ENCODE assay signal across 12 mouse cellular contexts in genomic region chr19:12833625-12834024, GRCm38 (mm10). TPM values are rescaled to one million over a fixed set of nuclear protein-coding genes. Genes with fewer than 3 reads are reported as not detected.
DNase-seq lines count a peak whose midpoint lies in the region; ATAC-seq and TF ChIP-seq lines count a peak whose summit lies in the region.
"Had no signal": no experiment of that assay in that cellular context is flagged by ENCODE, and none has a peak within 500 bp of the region (broad histone marks: within the 10 kb centered on the region; RNA-seq: fewer than 3 reads in every experiment).

No protein-coding gene starts in this region.

- H3K9me3 ChIP-seq in liver, embryonic 15.5 days (replicated peaks), result no peaks in the 10 kb centered on the region
- H3K9me3 ChIP-seq in midbrain, embryonic 16.5 days (replicated peaks; ENCODE audit: control insufficient read depth, low read length, poor library complexity, severe bottlenecking), result no peaks in the 10 kb centered on the region
- H3K9me3 ChIP-seq: hindbrain, embryonic 10.5 days had no signal

- no peak for TF ChIP-seq CTCF in thymus, adult 2 months (IDR thresholded peaks at IDR 0.05; ENCODE audit: borderline replicate concordance, control insufficient read depth, extremely low read depth, insufficient read depth, low read length, poor library complexity)

- peak; percentile 24 for DNase-seq in adrenal gland, adult 2 months
- no peak for DNase-seq in adrenal gland, postnatal 4 days (ENCODE audit: low spot score in 2 of 2)
- DNase-seq in thymus, adult 2 months, result peak; percentile 19
- no peak for DNase-seq in thymus, postnatal 36 days
- DNase-seq in testis, postnatal 14 days (ENCODE audit: low spot score), result no peak
- DNase-seq in urinary bladder, adult 2 months (ENCODE audit: low spot score), result no peak

- H3K36me3 ChIP-seq in thymus, adult 2 months (ENCODE audit: control insufficient read depth, insufficient read depth, low read length), result no peaks in the 10 kb centered on the region
- no peaks in the 10 kb centered on the region for H3K36me3 ChIP-seq in liver, embryonic 15.5 days (replicated peaks)
- no peaks in the 10 kb centered on the region for H3K36me3 ChIP-seq in midbrain, embryonic 16.5 days (ENCODE audit: control insufficient read depth, insufficient read depth, low read length)
- H3K36me3 ChIP-seq: hindbrain, embryonic 10.5 days had no signal

- 5% methylated on average over 3 of the region's 3 CpGs for WGBS in thymus, adult 2 months
- WGBS in liver, embryonic 15.5 days (ENCODE audit: insufficient replicate concordance), result 12% methylated on average over 3 of the region's 3 CpGs
- WGBS in midbrain, embryonic 16.5 days, result 89% methylated on average over 3 of the region's 3 CpGs

- no peak overlapping the region for H3K4me2 ChIP-seq in liver, embryonic 15.5 days
- H3K4me2 ChIP-seq in midbrain, embryonic 16.5 days (ENCODE audit: low read length), result no peak overlapping the region

- H3K27me3 ChIP-seq in thymus, adult 2 months (ENCODE audit: control insufficient read depth, insufficient read depth, low read length), result no peaks in the 10 kb centered on the region
- no peaks in the 10 kb centered on the region for H3K27me3 ChIP-seq in liver, embryonic 15.5 days
- no peaks in the 10 kb centered on the region for H3K27me3 ChIP-seq in midbrain, embryonic 16.5 days (ENCODE audit: control insufficient read depth, insufficient read depth, low read depth, low read length)

- peaks cover 8% of the 10 kb centered on the region for H3K4me1 ChIP-seq in thymus, adult 2 months (replicated peaks; ENCODE audit: control insufficient read depth, insufficient read depth, low read length)
- H3K4me1 ChIP-seq in liver, embryonic 15.5 days (replicated peaks), result 0 out of 2 replicates have a peak, but pooled peaks cover 6% of the 10 kb centered on the region
- no peaks in the 10 kb centered on the region for H3K4me1 ChIP-seq in midbrain, embryonic 16.5 days (ENCODE audit: control insufficient read depth, insufficient read depth, low read length)
- H3K4me1 ChIP-seq: hindbrain, embryonic 10.5 days had no signal

- no peak overlapping the region; the same call in 1 of the 2 replicates for H3K27ac ChIP-seq in thymus, adult 2 months (ENCODE audit: control insufficient read depth, insufficient read depth, low read length)
- H3K27ac ChIP-seq in liver, embryonic 15.5 days (replicated peaks), result no peak overlapping the region
- H3K27ac ChIP-seq in midbrain, embryonic 16.5 days (ENCODE audit: low read length), result no peak overlapping the region
- H3K27ac ChIP-seq: hindbrain, embryonic 10.5 days; left cerebral cortex, adult 2 months had no signal

- TF ChIP-seq POLR2A in thymus, adult 2 months (IDR thresholded peaks at IDR 0.05; ENCODE audit: control insufficient read depth, extremely low read depth, insufficient read depth, low read length, poor library complexity), result no peak

- H3K9ac ChIP-seq in liver, embryonic 15.5 days, result no peak overlapping the region
- no peak overlapping the region for H3K9ac ChIP-seq in midbrain, embryonic 16.5 days (ENCODE audit: low read depth, low read length)

- H3K4me3 ChIP-seq in thymus, adult 2 months (ENCODE audit: control insufficient read depth, insufficient read depth, low read length), result no peak overlapping the region
- no peak overlapping the region for H3K4me3 ChIP-seq in liver, embryonic 15.5 days (replicated peaks)
- no peak overlapping the region for H3K4me3 ChIP-seq in midbrain, embryonic 16.5 days (ENCODE audit: low read depth, low read length)
- H3K4me3 ChIP-seq: erythroblast, embryonic 14.5 days; hindbrain, embryonic 10.5 days; left cerebral cortex, adult 2 months had no signal

- ATAC-seq in liver, embryonic 15.5 days (ENCODE audit: insufficient read depth), result peak; percentile 52; the same call in 1 of the 2 replicates
- ATAC-seq in midbrain, embryonic 16.5 days, result no peak

RNA-seq across cellular contexts. Expression of gene Gm5244, which starts 12.9 kb away (rescaled TPM):
- total RNA-seq in adrenal gland, adult 2 months (2021), result not detected
- not detected in 2 replicates for polyA plus RNA-seq in adrenal gland, adult 2 months (2012; rRNA removed)
- not detected for total RNA-seq in adrenal gland, postnatal 4 days (2021)
- polyA plus RNA-seq in thymus, adult 2 months (2012; rRNA removed), result 0.15 TPM in 1 of 2 replicates, not detected in the other
- polyA plus RNA-seq in liver, embryonic 15.5 days (2015; fragmentation: Nextera tagmentation; extraction: Ambion mirVana), result not detected in 2 replicates
- polyA plus RNA-seq in midbrain, embryonic 16.5 days (2015; fragmentation: Nextera tagmentation; extraction: Ambion mirVana), result not detected in 2 replicates
- not detected in 2 replicates for polyA plus RNA-seq in urinary bladder, adult 2 months (2012; rRNA removed)
- total RNA-seq: left cerebral cortex, adult 2 months had no signal
- polyA plus RNA-seq: erythroblast, embryonic 14.5 days; hindbrain, embryonic 10.5 days; spleen, adult 2 months had no signal

RNA-seq across cellular contexts. Expression of gene Olfr1444, which starts 23.5 kb away (rescaled TPM):
- total RNA-seq in adrenal gland, adult 2 months (2021), result not detected
- polyA plus RNA-seq in adrenal gland, adult 2 months (2012; rRNA removed), result not detected in 2 replicates
- total RNA-seq in adrenal gland, postnatal 4 days (2021), result not detected
- 0.40 and 0.62 TPM in 2 replicates for polyA plus RNA-seq in thymus, adult 2 months (2012; rRNA removed)
- not detected in 2 replicates for polyA plus RNA-seq in liver, embryonic 15.5 days (2015; fragmentation: Nextera tagmentation; extraction: Ambion mirVana)
- polyA plus RNA-seq in midbrain, embryonic 16.5 days (2015; fragmentation: Nextera tagmentation; extraction: Ambion mirVana), result not detected in 2 replicates
- not detected in 2 replicates for polyA plus RNA-seq in urinary bladder, adult 2 months (2012; rRNA removed)
- total RNA-seq: left cerebral cortex, adult 2 months had no signal
- polyA plus RNA-seq: erythroblast, embryonic 14.5 days; hindbrain, embryonic 10.5 days had no signal

RNA-seq across cellular contexts. Expression of gene Lpxn, which starts 37.6 kb away (rescaled TPM):
- total RNA-seq in adrenal gland, adult 2 months (2021), result 1 to 10 TPM; 2.2 to 2.6 TPM
- polyA plus RNA-seq in adrenal gland, adult 2 months (2012; rRNA removed), result 1.3 and 1.9 TPM in 2 replicates
- 1 to 10 TPM; 1.7 to 2.1 TPM for total RNA-seq in adrenal gland, postnatal 4 days (2021)
- 32.2 and 40.4 TPM in 2 replicates for polyA plus RNA-seq in thymus, adult 2 months (2012; rRNA removed)
- polyA plus RNA-seq in liver, embryonic 15.5 days (2015; fragmentation: Nextera tagmentation; extraction: Ambion mirVana), result 2.1 and 2.4 TPM in 2 replicates
- polyA plus RNA-seq in midbrain, embryonic 16.5 days (2015; fragmentation: Nextera tagmentation; extraction: Ambion mirVana), result 0.63 and 0.85 TPM in 2 replicates
- 4.3 and 5.1 TPM in 2 replicates for polyA plus RNA-seq in urinary bladder, adult 2 months (2012; rRNA removed)

RNA-seq across cellular contexts. Expression of gene Zfp91, which starts 37.7 kb away (rescaled TPM):
- 10 to 100 TPM; 75.0 to 81.0 TPM for total RNA-seq in adrenal gland, adult 2 months (2021)
- polyA plus RNA-seq in adrenal gland, adult 2 months (2012; rRNA removed), result 11.5 and 13.2 TPM in 2 replicates
- total RNA-seq in adrenal gland, postnatal 4 days (2021), result 10 to 100 TPM; 88.5 to 90.4 TPM
- polyA plus RNA-seq in thymus, adult 2 months (2012; rRNA removed), result 20.8 and 21.6 TPM in 2 replicates
- 7.2 and 7.3 TPM in 2 replicates for polyA plus RNA-seq in liver, embryonic 15.5 days (2015; fragmentation: Nextera tagmentation; extraction: Ambion mirVana)
- polyA plus RNA-seq in midbrain, embryonic 16.5 days (2015; fragmentation: Nextera tagmentation; extraction: Ambion mirVana), result 11.0 and 12.0 TPM in 2 replicates
- 37.0 and 44.0 TPM in 2 replicates for polyA plus RNA-seq in urinary bladder, adult 2 months (2012; rRNA removed)

RNA-seq across cellular contexts. Expression of gene Olfr1445, which starts 50.0 kb away (rescaled TPM):
- total RNA-seq in adrenal gland, adult 2 months (2021), result not detected
- not detected in 2 replicates for polyA plus RNA-seq in adrenal gland, adult 2 months (2012; rRNA removed)
- total RNA-seq in adrenal gland, postnatal 4 days (2021), result not detected
- 0.09 TPM in 1 of 2 replicates, not detected in the other for polyA plus RNA-seq in thymus, adult 2 months (2012; rRNA removed)
- not detected in 2 replicates for polyA plus RNA-seq in liver, embryonic 15.5 days (2015; fragmentation: Nextera tagmentation; extraction: Ambion mirVana)
- not detected in 2 replicates for polyA plus RNA-seq in midbrain, embryonic 16.5 days (2015; fragmentation: Nextera tagmentation; extraction: Ambion mirVana)
- not detected in 2 replicates for polyA plus RNA-seq in urinary bladder, adult 2 months (2012; rRNA removed)
- total RNA-seq: left cerebral cortex, adult 2 months had no signal
- polyA plus RNA-seq: erythroblast, embryonic 14.5 days; hindbrain, embryonic 10.5 days; spleen, adult 2 months had no signal

Comparison
In these comparisons a context has a peak if more than half of its experiments do, and no peak if none do; other contexts are left out.
1. DNase-seq: peak in adrenal gland, adult 2 months (single experiment) and thymus, adult 2 months (single experiment); none in adrenal gland, postnatal 4 days (0 of 2), thymus, postnatal 36 days (0 of 2), testis, postnatal 14 days (single experiment) and urinary bladder, adult 2 months (single experiment).